Mouse (Mus musculus) cortical plate, adult 2 months (tissue): ENCODE results near the gene Ccr1l1. TPM values are rescaled to one million over a fixed set of nuclear protein-coding genes. Genes with fewer than 3 reads are reported as not detected.
"Not testable (repeated sequence)": the region's sequence is repeated elsewhere in the genome, so short reads cannot be mapped to it uniquely, and the experiment has no call there.

ENCODE experiments used
- H3K27ac ChIP-seq: fragments of 200-500 bp; 2 replicates; pipeline ENCODE4 v1.5.1; 2012; ENCODE audit warnings: low read length, control low read depth, inconsistent platforms; ENCODE audit not compliant: insufficient read depth
- H3K4me1 ChIP-seq: fragments of 200-500 bp; 2 replicates; pipeline ENCODE4 v1.6.1; 2011; ENCODE audit warnings: low read length; ENCODE audit not compliant: control insufficient read depth, insufficient read depth
- H3K4me3 ChIP-seq: fragments of 200-500 bp; 2 replicates; pipeline ENCODE4 v1.5.1; 2011; ENCODE audit warnings: mild to moderate bottlenecking, low read length, control low read depth; ENCODE audit not compliant: insufficient read depth
- CTCF ChIP-seq: fragments of 200-500 bp; IDR thresholded peaks from 2 replicates; pipeline ENCODE4 v1.5.1; 2011; ENCODE audit warnings: mild to moderate bottlenecking, control low read depth, low read length; ENCODE audit not compliant: insufficient read depth; ENCODE audit errors: extremely low read depth
- POLR2A ChIP-seq: fragments of 200-500 bp; IDR thresholded peaks from 2 replicates; pipeline ENCODE4 v1.6.1; 2011; ENCODE audit warnings: mild to moderate bottlenecking, low read length, control low read depth; ENCODE audit not compliant: insufficient read depth; ENCODE audit errors: extremely low read depth
- polyA plus RNA-seq: library from polyadenylated mRNA; depleted of rRNA; stranded (reverse); fragments of >200 nt; gene quantifications from 2 replicates; pipeline ENCODE4 v1.2.3, GENCODE M21; 2012

The Ccr1l1 gene
- polyA plus RNA-seq, 1 experiment, result 0.10 TPM

- Histone ChIP-seq H3K4me3 (no peak overlapping the region), H3K27ac (no peak overlapping the region), H3K4me1 (no peaks in the 10 kb centered on the region)
- TF ChIP-seq POLR2A (no peak), CTCF (no peak)
These were observed 11.5 kb upstream of the Ccr1l1 start for GRCm38 (mm10) chr9:123989671-123990070.

GRCm38 (mm10) chr9:123986217-123986616, 8.0 kb upstream of the Ccr1l1 start:
- Histone ChIP-seq H3K27ac (no peak overlapping the region), H3K4me1 (no peaks in the 10 kb centered on the region), H3K4me3 (no peak overlapping the region)
- 0 out of 2 replicates have a peak, but pooled peaks have one; percentile 12 for TF ChIP-seq CTCF
- no peak for TF ChIP-seq POLR2A

GRCm38 (mm10) chr9:123984943-123985342, 6.7 kb upstream of the Ccr1l1 start:
- no peak overlapping the region for H3K27ac ChIP-seq
- TF ChIP-seq POLR2A (no peak), CTCF (no peak)

GRCm38 (mm10) chr9:123982720-123983119, 4.5 kb upstream of the Ccr1l1 start:
- TF ChIP-seq POLR2A (no peak), CTCF (no peak)
- H3K27ac ChIP-seq, result no peak overlapping the region
- H3K4me1 ChIP-seq, result no peaks in the 10 kb centered on the region
- no peak overlapping the region for H3K4me3 ChIP-seq

More at GRCm38 (mm10) chr9:123984943-123985342, 6.7 kb upstream of the Ccr1l1 start:
- Histone ChIP-seq H3K4me1 (no peaks in the 10 kb centered on the region), H3K4me3 (no peak overlapping the region)

- Histone ChIP-seq H3K4me3 (no peak overlapping the region), H3K4me1 (no peaks in the 10 kb centered on the region), H3K27ac (no peak overlapping the region)
- TF ChIP-seq CTCF (no peak), POLR2A (no peak)
These were observed 3.7 kb upstream of the Ccr1l1 start for GRCm38 (mm10) chr9:123981909-123982308.

GRCm38 (mm10) chr9:123980858-123981475, 2.8 kb upstream of the Ccr1l1 start:
- not testable (repeated sequence) for H3K27ac ChIP-seq, H3K4me3 ChIP-seq, H3K4me1 ChIP-seq

GRCm38 (mm10) chr9:123976876-123977663, 1.1 kb downstream of the Ccr1l1 start:
- Histone ChIP-seq H3K27ac (no peak overlapping the region), H3K4me1 (no peaks in the 10 kb centered on the region), H3K4me3 (no peak overlapping the region)
- TF ChIP-seq CTCF (no peak), POLR2A (no peak)

GRCm38 (mm10) chr9:123975630-123976029, 2.6 kb downstream of the Ccr1l1 start:
- Histone ChIP-seq H3K27ac (no peak overlapping the region), H3K4me3 (no peak overlapping the region), H3K4me1 (no peaks in the 10 kb centered on the region)
- TF ChIP-seq POLR2A (no peak), CTCF (no peak)

GRCm38 (mm10) chr9:123968290-123968912, 9.8 kb downstream of the Ccr1l1 start, which contains the start of gene Ccr1:
TSS of gene Ccr1 (minus strand) at chr9:123968692.
- Histone ChIP-seq H3K27ac (no peak within 1 kb of the TSS), H3K4me1 (no peaks in the 10 kb centered on the region), H3K4me3 (no peak within 1 kb of the TSS)
- no peak for TF ChIP-seq CTCF
- TF ChIP-seq POLR2A, result no peak

GRCm38 (mm10) chr9:123966858-123967495, 11.2 kb downstream of the Ccr1l1 start:
- not testable (repeated sequence) for H3K4me3 ChIP-seq, H3K27ac ChIP-seq, H3K4me1 ChIP-seq
